Mouse (Mus musculus) kidney, postnatal 36 days (tissue): Measurements from ENCODE around the gene Pdzd2.

Experiments used
- DNase-seq, 2 experiments: peaks; one replicate each; pipeline ENCODE4 v3.0.0; 2021 to 2022; ENCODE audit warnings: mixed read lengths in 2 of 2

Gene Pdzd2

DNA sequence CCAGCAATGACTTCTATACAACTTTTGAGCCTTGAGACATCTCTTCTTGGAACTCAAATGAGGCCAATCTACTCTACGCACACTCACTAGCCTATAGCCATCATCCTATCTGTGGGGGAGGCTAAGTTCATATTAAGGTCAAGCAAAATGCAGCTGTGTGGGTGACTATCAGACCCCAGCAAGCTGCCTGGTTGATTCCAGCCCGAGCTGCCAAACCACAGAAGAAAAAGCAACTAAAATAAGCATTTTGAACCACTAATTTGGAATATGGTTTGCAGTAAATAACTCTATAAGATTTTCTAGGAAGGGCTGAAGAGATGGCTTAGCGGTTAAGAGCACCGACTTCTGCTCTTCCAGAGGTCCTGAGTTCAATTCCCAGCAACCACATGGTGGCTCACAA lies 429.0 kb downstream of the Pdzd2 start:
- DNase-seq: no peak
